Mouse (Mus musculus) left cerebral cortex, postnatal 10 days (tissue): ENCODE measurements around the gene Blzf1. TPM values are rescaled to one million over a fixed set of nuclear protein-coding genes. Genes with fewer than 3 reads are reported as not detected.

Source experiments
- DNase-seq, 2 experiments: peaks; one replicate each; pipeline ENCODE4 v3.0.0; 2021 to 2022; ENCODE audit warnings: low spot score in 2 of 2, mixed read lengths in 1 of 2; ENCODE audit errors: extremely low spot score in 1 of 2
- intact Hi-C: fragments of 180-260 bp; cut with DNase I; formaldehyde crosslinking; loops from one replicate; pipeline ENCODE4 v1.15.1; 2025
- total RNA-seq, 2 experiments: library from RNA; stranded (reverse); gene quantifications; 2 replicates each; pipeline ENCODE4 v1.2.3; 2021

The Blzf1 gene
- total RNA-seq, 2 experiments from 2014 or later: 26.0 to 30.2 TPM

DNA sequence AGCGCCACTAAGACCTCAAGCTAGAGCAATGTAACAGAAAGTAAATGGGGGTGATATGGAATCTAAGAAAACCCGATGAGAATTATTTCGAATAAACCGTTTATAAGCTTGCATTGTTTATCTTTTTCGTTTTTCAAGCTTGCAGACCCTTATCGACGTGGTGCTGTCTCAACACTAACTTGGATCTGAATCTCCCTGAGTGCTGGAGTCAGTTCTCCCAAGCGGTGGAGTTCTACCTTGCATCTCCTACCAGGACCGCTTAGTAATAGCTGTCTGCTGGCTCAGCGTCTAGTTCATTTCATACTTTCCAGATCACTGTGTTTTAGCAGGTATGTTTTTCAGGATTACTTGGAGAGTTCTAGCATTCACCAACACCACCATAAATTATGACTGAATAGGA, 633 bp upstream of the Blzf1 start:
- no peak for DNase-seq
- intact Hi-C loops: loop anchor here (10.0 kb wide), 1 partner anchor 587 kb away; no protein-coding TSS in a partner anchor

DNA sequence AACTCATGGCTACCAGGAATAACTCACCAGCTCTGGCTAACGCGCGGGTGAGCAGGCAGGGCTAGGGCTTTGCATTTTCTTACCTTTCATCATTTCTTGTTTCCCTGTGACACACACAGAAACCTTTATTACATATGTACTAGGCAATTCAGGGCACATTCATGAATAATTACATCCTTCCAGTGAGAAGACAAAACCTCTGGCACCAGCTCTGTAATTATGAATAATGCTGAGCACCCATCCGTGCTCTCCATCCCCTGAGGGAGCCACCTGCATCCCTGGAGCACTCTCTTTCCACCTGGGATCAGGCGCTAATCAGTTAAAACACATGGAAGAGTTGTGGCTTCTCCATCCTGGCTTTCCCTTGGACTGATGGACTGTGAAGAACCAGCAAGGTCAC, 3.5 kb downstream of the Blzf1 start, which contains the start of gene Nme7:
Nme7 (plus strand) TSS at position 301 of the 400 bp plus-strand sequence.
- no peak for DNase-seq
- intact Hi-C loops: loop anchor here (10.0 kb wide), 1 partner anchor 591 kb away; no protein-coding TSS in a partner anchor

DNA sequence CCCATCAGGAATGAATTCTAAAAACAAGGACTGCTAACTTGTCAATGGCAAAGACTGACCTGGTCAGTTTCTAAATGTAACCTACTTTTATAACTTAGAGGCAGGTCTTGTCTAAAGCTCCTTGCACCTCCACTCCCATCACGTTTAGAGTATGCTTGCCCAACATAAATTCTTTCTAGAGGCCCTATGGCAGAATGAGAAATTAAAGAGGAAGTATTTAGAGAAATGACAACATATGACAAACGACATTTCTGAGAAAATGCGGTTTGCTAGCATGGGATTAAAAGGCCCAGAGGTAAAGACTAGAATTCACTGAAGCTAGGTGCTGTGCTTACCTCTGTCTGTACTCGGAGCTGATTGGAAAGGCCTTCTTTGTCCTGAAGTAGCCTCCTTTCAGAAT, 5.3 kb downstream of the Blzf1 start:
- no peak for DNase-seq
- intact Hi-C loops: loop anchor here (10.0 kb wide), 1 partner anchor 593 kb away; no protein-coding TSS in a partner anchor

DNA sequence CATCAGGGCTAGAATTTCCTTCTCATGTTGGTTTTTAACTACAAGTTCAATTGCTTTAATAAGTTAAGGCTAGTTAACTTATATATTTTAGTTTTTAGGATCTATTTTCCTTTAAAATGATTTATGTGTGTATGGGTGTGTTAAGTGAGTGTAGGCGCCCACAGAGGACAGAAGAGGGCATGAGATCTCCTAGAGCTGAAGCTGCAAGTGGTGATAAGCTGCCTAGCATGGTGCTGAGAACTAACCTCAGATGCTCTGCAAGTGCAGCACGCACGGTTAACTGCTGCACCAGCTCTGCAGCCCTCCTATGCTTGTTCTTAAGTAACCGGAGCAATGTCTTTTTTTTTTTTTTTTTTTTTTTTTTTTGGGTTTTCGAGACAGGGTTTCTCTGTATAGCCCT, 10.8 kb downstream of the Blzf1 start:
- no peak for DNase-seq
- intact Hi-C loops: no loop called here

DNA sequence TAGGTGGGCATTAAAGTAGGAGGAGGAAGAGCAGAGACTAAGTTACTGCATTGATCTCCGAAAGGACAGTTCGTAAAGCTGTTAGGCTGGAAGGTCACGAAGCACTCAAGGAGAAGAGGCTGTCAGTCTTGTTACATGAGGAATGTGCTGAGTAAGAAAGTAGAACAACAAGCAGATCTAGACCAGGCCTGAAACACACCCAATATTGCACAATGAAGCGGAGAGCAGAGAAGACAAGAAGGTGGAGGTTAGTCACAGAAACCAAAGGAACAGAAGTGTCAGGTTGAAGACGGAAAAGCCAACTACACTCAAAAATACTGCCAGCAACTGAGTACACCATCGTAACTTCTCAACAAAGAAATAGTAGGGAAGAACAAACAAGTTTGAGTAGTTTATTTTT, 13.2 kb downstream of the Blzf1 start:
- no peak for DNase-seq
- intact Hi-C loops: no loop called here

DNA sequence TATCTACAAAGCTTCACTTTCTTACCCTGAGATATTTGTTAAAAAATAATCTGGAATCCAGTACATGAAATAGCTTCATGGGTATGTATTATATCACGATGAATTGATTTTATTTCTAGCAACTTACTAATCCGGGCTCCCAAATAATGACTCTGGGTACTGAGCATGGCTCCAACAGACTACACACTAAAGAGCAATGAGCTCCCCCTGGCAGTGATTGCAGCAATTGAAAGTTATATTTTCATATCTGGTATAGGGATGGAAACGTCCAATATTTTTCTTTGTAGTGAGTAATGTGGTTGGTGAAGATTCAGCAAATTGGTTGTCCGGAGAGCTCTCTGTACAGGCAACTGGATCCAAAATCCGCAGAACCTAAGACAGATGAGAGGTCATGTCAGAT, 15.2 kb downstream of the Blzf1 start:
- DNase-seq: no peak
- intact Hi-C loops: no loop called here

DNA sequence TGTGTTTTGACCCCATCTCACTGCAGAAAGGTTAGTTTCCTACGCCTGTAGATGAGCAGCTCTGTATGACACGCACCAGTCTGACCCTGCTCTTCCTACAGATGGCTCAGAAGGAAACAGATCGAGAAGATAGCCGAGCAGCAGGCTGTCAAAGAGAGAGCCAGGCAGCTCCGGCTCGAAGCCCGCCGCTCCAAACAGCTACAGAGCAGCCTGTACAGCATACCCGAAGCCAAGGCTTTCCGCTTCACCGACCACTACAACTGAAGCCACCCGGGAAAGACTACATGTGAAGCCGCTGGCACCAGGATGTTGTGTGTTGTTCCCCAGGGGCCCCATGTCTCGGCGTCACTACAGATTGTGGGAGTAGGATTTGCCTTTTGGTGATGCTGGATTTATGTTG, 19.9 kb downstream of the Blzf1 start:
- intact Hi-C loops: no loop called here
- no peak for DNase-seq

DNA sequence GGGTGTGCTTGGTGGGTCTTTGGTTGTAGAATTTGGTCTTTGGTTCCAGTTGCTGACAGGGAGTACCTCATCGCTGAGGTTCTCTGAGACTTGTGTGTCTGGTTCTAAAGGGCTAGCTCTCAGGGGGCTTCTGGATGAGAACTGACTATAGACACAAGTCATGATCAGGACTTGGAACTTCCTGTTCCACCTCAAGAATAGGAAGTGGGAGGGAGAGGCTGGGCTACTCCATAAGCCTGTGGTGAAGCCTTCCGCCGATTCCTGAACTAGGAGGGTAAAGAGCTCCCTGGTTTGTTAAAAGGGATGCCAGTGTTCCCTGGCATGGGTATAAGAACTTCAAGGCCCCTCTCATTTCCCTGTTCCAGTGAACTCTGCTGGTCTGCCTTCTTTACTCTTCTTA, 23.3 kb downstream of the Blzf1 start:
- intact Hi-C loops: no loop called here
- no peak for DNase-seq

DNA sequence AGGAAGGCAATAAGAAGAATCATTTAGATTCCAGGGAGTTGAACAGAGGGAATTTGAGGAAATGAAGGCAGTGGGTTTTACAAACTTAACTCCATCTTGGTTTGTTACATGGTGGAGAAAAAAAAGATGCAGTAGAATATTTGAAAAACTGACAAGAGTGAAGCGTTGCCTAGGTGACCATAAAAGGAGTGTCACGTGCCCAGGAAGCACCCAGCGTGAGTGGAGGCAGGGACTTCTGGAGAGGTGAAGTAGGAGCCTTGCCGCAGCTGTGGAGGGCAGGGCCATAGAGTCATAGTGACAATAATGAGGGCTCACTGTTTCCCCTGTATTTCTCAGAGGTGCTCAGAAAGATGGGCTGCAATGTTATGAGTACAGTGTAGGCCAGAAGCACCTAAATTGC, 28.0 kb downstream of the Blzf1 start:
- intact Hi-C loops: no loop called here
- DNase-seq: no peak

DNA sequence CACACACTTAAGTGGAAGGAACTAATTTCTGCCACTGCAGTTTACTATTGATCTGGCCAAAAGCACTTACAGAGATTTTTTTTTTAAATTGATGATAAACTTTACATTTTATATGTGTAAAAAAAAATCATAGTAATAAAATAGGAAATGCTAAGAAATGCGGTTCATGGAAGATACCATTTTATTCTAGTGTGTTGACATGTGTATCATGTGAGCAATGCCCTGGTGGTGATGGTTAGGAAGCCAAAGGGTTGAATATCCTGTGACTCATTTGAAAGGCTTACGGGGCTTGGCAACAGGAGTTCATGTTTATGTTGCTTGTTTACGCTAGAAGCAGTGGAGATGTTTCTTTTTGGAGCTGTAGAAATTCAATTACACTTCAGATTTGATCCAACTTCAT, 30.7 kb downstream of the Blzf1 start:
- intact Hi-C loops: no loop called here
- DNase-seq: no peak

DNA sequence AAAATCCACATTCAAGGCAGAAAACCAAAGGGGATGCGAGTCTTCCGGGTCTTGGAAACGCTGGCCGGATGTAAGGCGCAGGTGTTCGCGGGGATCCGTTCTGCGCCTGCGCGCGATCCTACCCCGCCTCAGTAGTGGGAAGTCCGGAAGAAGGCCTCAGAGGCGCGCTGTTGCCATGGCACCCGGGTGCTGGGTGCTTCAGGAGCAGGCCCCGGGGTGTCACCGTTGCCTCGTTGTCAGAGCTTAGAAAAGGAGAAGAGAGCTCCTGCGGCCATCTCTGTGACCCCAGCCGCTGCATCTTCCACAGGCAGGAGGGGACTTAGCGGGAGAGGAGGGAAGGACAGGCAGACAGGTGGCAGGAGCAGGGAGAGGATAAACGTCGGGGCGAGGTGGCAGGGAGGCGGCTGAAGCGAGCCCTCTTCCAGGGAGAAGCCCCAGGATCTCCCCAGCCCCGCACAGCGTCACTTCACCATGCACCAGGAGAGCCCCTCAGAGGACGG, 31.8 kb downstream of the Blzf1 start, which contains the start of gene Ccdc181:
Ccdc181 (plus strand) TSS at position 131 of the 500 bp plus-strand sequence.
- peak; percentile 91 to 95 for DNase-seq
- intact Hi-C loops: no loop called here

DNA sequence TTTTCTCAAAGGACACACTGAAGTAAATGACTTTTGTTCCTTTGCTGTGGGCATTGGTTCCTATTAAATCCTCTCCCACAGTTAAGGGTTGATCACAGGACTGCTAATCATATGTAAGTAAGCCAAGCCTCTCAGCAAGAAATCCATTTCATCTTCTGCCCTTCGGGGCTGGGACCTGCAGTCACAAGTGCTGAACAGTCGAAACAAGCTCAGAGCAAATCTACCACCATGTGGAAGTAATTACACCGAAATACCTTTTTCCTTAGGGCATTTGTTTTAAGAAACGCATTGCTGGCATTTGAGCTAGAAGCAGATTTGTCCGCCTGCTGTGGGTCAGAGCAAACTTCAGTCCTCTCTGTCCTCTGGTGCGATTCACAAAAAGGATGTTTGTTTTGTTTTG, 33.6 kb downstream of the Blzf1 start:
- intact Hi-C loops: no loop called here

DNA sequence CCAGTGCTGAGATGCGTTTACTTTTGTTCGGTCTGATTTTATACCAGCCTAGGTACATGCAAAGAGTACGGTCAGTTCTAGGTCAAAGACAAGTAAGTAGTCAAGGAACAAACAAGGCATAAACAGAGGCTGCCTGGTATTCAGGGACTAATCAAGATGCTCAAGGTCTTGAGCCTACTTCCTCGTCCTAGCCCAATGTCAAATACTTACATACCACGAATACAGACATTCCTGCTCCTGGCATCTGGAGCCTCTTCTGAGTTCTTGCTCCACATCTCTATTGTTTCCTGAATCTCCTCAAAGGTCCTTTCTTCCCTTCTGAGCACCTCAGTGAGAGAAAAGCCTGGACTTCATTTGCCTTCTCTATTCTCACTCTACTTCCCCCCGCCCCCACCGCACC, 36.3 kb downstream of the Blzf1 start:
- intact Hi-C loops: no loop called here

More for the DNA sequence above, 33.6 kb downstream of the Blzf1 start:
- DNase-seq: no peak

DNA sequence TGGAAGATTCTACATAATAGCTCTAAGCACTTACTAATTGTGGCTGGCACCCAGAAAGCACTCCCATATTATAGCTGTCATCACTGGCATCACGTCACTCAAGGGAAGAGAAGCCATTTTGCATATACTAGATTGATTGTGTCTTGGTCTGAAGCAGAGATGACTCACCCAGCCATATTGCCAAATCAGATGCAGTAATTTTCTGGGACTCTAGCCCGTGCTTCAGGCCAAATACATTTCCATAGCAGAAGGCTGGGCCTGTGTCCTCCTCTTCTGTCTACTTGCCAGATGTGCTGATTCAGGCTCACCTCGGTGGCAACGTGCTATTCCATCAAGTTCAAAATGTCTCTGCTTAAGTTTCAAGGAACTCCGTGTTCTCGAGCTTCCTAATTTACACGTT, 45.7 kb downstream of the Blzf1 start:
- intact Hi-C loops: no loop called here
- no peak for DNase-seq

More for the DNA sequence above, 36.3 kb downstream of the Blzf1 start:
- DNase-seq: no peak

DNA sequence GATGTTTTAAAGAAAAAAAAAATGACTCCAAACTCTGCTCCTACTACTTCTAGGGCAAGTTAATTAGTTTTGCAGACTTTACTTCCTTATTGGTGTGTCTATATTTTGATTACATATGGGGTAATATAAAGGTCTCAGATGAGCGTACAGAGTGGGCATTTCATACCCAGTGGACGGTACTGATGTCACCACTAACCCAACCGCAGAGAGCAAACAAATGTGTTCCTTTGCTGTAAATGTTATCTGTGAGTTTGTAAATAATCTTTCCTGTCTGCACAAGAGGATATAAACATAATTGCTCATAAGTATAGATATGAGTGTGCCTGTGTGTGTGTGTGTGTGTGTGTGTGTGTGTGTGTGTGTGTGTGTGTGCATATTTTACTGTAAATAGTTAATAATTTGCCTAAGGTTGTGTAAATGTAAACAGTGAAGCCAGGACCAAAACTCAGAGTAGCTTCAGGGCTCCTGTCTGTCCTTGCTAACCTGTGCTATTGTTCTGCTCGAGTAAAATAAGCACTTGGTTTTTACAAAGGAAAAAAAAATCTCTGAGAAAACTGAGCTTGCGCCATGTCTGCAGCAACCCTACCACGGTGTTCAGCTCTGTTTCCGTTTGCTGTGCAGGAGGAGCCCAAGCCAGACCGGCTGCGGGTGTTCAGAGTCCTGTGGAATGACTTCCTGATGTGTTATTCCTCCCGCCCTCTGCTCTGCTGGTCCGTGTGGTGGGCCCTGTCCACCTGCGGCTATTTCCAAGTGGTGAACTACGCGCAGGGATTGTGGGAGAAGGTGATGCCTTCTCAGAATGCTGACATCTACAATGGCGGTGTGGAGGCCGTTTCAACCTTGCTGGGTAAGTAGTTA, 46.9 kb downstream of the Blzf1 start:
- intact Hi-C loops: no loop called here
- no peak for DNase-seq

DNA sequence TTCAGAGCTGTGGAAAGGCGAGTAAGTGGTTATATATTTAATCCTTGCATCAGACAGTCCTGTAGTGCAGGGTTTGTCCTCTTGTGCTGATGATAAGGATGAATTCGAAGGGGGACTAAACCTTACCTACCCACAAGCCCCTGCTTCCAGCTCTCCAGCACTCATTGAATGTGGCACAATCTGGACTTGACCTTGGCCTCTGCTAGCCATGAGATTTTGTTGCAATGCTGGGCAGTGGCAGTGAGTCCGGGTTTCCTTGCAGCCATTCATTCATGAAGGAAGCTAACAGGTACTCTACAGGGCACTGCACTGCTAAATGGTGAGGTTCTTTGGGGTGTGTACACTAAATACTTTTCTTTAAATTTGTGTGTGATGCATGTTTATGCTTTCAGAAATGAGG, 52.5 kb downstream of the Blzf1 start:
- DNase-seq: no peak
- intact Hi-C loops: no loop called here

DNA sequence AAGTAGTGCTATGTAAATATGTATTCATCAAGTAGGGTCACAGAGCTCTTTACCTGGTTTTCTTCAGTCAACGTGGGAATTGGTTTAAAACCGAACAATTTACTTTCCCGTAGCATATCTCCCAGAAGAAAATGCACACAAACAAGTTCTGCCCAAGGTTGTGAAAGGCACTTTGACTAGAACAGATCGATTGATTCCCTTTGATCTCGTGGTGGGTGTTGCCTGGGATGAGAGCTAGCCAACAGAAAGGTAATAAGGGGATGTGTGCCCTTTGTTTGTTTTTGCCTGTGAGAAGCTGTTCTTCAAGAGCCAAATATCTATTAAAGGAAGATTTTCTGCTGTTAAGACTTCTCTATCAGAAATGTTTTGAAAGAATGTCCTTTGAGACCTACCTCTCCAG, 54.7 kb downstream of the Blzf1 start:
- DNase-seq: no peak
- intact Hi-C loops: no loop called here

DNA sequence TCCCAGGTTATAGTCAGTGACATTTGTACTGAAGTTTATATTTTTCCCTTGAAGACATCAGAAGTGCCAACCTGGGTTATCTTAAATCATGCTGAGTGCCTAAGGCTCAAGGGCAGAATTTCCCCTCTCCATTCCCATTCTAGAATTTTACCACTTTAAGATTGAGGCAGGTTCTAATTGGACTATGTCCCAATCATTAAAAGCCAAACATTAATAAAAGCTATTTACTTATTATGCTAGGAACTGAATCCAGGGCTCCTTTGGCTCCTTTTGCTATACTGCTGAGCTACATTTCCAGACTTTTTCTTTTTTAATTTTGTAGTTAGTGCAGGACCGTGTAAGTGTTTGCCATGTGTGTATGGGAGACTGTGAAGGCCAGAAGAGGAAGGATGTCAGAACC, 55.9 kb downstream of the Blzf1 start:
- DNase-seq: no peak
- intact Hi-C loops: no loop called here

DNA sequence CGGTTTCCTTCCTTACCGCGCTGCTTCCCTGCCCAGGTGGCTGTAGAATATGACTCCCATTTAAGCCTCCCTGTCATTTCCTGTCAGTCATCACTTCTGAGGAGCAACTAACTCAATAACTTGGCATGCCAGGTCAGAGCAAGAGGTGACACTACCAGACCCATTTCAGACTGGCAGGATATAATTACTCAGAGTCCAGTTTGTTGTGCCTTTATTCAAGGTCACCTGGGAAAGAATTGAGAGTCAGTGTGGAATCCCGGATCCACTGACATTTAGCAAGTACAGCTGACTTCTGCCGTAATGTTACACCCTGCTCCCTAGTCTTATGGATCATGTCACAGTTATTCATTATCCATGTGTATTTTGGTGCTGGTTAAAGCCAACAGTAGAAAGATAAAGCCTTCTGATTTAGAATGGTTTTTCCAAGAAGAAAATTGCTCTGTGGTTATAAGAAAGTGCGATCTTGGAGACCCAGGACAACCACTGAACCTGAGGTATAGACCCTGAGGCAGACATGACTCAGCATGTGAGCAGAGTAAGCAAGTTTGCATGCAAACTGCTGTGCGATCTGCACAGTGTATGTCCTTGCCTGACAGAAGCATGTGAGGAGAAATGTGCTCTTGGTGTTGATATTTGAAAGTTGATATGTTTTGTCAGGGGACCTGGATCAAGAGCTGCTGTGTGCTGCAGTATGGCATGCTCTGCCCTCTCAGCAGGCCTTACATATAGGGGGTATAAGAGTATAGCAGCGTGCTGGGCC, 56.7 kb downstream of the Blzf1 start:
- no peak for DNase-seq
- intact Hi-C loops: no loop called here

DNA sequence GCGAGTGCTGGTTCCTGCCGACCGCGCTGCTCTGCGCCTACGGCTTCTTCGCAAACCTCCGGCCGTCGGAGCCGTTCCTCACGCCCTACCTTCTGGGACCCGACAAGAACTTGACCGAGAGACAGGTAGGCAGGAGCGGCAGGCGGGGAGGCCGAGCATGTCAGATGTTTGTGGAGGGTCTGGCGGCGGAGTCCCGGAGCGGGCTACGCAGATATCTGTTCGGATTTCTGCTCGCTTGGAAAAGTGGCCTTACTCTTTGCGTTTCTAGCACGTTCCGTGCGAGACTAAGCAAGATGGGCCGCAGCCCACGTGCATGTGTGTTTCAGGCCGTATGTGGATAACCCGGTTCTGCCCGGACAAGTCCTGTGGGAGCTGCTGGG, 58.0 kb downstream of the Blzf1 start:
- peak in 1 of 2 experiments; percentile 34 for DNase-seq

More for the DNA sequence above, 58.0 kb downstream of the Blzf1 start:
- intact Hi-C loops: no loop called here
